Mouse (Mus musculus): ENCODE measurements around the gene Plekhh2.

The Plekhh2 gene

GRCm38 (mm10) chr17:84608606-84609005, 96.9 kb downstream of the Plekhh2 start:
- DNase-seq (ENCODE audit: low read depth) = no peak

DNA sequence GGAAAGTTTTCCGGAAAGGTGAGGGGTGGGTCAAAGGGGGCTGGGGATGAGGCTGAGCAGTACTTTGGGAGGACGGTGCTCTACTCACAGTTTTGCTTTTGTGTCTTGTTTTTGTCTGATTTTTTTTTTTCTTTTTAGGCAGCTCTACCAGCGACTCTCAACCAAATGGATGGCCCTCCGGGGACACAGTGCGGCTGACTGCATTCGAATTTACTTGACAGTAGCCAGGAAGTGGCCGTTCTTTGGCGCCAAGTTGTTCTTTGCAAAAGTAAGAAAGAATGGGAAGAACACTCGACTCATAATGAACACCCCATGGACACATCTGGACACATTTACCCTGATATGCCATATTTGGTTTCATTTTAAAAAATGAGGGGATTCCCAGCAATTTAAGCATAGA, 99.8 kb downstream of the Plekhh2 start:
- peak; percentile 64 for DNase-seq (ENCODE audit: low read depth)

- peak; percentile 71 for DNase-seq (ENCODE audit: low read depth)
These were observed 100.3 kb downstream of the Plekhh2 start for GRCm38 (mm10) chr17:84611971-84612370.

- peak; percentile 31 for DNase-seq (ENCODE audit: low read depth)
These were observed 104.1 kb downstream of the Plekhh2 start for GRCm38 (mm10) chr17:84615811-84616210.

DNA sequence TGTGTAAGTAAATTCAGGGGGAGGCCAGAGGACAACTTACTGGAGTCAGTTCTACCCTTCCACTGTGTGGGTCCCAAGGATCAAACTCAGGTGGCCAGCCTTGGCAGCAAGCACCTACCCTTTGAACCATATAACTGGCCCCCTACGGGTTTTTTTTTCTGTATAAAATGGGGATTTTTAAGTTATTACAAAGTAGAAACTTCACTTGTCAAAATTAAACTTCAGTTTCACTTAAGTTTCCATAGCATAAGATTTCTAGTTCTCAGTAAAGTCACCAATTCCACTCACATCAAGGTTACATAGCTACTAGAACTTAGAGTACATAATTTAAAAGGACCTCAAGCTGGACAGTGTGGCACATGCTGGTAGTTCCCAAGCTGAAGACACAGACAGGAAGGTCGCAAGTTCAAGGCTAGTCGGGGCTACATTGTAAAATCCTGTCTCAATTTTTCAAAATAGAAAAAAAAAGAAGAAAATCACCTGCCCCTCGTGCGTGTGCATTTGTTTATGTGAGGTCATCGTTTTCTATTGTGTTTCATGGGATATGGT, 104.9 kb downstream of the Plekhh2 start:
- no peak for DNase-seq (ENCODE audit: low read depth)

- no peak for DNase-seq (ENCODE audit: low read depth)
These were observed 106.3 kb downstream of the Plekhh2 start for GRCm38 (mm10) chr17:84617953-84618352.

DNA sequence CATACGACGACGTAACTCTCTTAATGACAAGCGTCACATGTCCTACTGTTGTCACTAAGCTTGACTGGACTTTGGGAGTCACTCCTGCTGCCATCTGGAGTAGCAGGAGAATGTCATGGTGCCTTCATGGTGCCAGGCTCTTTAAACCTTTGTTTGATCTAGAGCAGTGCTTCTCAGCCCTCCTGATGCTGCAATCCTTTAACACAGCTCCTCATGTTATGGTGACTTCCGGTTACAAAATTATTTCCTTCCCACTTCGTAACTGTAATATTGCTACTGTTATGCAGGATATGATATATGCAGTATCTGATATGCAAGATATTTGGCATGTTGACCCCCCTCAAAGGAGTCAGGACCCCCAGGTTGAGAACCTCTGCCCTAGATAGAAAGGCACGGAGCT, 107.4 kb downstream of the Plekhh2 start:
- DNase-seq (ENCODE audit: low read depth) = no peak

DNA sequence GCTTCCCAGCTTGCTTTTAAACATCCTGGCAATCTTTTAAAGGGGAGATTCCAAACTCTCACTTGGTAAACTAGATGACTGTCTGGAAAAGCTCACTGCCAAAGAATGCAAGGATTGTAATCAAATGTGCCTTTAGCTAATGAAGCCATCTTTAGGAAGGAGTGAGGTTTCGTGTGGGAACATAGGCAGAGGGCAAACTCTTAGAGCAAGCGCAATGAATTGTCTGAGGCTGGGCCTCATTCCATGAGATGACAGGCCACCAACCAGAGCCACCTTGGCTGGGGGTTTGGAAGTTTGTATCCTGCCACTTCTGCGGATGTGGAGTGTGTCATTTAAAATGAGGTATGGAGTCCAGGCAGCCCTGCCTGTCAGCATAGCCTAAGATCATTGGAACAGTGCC, 108.4 kb downstream of the Plekhh2 start:
- peak; percentile 45 for DNase-seq (ENCODE audit: low read depth)

GRCm38 (mm10) chr17:84620610-84621009, 108.9 kb downstream of the Plekhh2 start:
- DNase-seq (ENCODE audit: low read depth) = no peak

DNA sequence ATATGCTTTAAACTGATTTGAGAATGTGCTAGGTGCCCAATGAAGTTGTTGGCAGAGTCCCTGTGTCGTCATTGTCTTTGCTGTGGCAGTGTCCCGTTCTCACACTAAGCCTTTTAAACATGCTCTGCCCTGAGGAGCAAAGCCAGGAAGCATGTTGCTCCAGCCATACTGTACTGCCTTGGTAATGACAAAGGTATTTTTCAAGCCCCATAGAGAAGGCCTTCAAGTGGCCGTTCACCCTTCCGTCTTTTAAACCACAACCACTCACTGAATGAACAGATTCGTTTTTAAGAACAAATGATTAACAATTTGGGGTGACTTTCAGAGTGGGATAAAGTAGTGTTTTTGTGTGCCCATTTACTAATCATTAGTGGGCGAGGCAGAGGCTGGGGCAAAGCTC, 109.5 kb downstream of the Plekhh2 start:
- DNase-seq (ENCODE audit: low read depth) = no peak

DNA sequence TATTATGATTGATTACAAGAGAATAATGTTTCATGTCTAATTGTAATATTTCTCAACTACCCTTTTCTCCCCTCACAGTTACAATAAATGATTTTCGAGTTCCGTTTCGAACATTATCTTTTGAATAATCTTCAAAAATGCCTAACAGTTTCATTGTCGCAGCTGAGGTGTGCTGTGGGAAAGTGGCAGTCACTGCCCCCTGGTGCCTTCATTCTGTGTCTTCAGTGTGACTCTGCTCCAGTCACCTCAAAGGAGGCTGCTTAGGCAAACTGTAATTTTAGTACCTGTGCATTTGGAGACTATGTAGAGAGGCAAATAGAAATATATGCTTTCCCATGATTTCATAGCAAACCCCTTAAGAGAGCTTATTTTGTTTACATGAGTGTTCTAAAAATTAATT, 110.3 kb downstream of the Plekhh2 start:
- DNase-seq (ENCODE audit: low read depth) = no peak

DNA sequence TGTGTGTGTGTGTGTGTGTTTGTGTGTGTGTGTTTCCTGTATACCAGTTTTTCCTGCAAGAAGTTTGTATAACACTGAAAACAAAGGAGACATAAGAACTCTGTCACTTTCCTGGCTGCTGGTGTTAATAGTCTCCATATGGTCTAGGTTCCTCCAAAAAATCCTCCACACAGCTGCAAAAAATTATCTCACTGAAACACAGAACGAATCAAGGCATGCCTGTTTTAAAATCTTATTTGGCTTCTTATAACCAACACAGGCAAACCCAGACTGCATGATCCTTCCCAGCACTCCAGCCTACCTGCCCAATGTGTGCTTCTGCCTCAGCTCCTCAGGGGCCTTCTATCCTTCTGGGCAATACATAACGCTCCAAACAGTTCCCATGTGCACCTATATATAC, 111.2 kb downstream of the Plekhh2 start:
- peak; percentile 70 for DNase-seq (ENCODE audit: low read depth)

DNA sequence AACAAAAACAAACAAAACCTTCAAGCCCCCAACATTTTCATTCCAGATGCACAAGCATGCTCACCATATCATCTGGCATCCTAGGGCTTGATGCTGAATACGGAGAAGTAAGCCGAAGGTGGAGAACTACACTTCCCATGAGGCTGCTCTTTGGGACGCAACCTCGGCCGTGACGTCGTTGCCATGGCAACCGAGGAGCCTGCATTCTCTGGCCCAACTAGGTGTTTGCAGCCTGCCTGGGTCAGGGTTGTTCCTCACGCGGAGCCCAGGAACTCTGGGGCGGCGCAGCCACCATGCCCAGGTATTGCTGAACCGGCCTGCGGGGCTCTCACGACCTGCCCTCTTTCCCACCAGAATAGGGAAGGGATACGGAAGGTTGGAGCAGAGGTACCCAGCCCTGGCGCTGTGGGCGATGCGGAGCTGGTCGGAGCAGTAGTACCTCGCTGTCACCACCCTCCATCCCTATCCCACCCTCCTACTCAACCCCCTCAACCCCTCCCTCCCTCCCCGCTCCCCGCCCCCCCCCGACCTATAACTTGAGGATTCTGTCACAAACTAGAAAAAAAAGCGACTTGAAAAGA, 114.7 kb downstream of the Plekhh2 start, which contains the start of gene Dync2li1:
TSS of gene Dync2li1 (plus strand) at position 221 of the 581 bp plus-strand sequence.
- peak; percentile 98 for DNase-seq (ENCODE audit: low read depth)

DNA sequence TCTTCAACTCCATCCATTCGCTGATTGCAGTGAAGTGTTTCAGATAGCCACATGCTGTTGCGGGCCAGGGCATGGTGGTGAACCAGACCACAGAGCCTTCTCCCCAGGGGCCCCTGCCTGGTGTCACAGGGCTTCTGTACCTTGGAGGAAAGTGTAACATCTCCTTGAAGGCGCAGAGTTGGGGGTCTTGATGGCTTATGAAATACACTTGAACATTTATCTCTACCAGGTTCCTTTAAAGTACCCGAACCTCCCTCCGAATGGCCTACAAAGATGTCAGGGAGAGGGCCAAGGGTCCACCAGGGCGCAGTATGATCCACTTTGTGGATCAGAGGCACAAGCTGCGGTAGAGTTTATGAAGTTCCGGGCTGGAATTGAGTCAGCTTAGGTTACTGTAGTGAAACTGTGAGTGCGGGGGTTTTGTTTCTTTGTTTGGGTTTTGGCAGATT, 115.2 kb downstream of the Plekhh2 start:
- DNase-seq (ENCODE audit: low read depth) = peak; percentile 59

- DNase-seq (ENCODE audit: low read depth) = peak; percentile 12
These were observed 116.0 kb downstream of the Plekhh2 start for GRCm38 (mm10) chr17:84627721-84628120.

DNA sequence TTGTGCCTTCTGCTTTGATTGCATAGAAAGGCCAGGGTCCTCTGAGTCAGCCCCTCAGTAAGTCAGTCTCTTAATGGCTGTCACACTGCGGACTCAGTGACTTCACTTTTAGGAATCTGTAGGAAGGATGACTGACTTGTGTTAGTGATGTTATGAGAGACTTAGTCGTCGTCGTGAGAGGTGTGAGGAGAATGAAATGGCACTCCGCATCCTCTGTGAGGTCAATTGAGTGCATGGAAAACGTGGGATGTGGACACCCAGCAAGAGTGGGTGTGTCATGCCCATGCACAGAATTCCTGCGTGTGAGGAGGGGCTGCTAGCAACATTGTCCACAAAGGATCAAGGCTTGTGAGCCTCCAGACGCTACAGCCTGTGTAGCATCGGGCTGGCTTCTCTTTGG, 116.9 kb downstream of the Plekhh2 start:
- no peak for DNase-seq (ENCODE audit: low read depth)

DNA sequence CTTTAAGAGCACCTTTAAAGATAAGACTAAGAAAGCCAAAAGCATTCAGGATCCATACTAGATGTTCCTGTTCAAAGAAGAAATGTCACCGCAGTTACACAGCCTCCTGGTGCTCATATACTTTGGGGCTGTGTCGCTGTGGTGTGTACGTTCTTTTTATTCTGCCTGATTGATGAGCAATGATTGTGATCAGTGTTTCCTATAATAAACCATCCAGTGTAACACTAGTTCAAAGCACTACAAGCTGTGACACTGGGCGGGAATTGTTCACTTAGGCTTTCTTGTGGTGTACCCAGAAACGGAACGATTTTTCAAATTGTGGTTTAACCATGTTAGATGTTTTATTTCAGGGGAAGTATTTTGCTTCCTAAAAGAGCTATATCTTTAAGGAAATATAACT, 120.1 kb downstream of the Plekhh2 start:
- no peak for DNase-seq (ENCODE audit: low read depth)

DNA sequence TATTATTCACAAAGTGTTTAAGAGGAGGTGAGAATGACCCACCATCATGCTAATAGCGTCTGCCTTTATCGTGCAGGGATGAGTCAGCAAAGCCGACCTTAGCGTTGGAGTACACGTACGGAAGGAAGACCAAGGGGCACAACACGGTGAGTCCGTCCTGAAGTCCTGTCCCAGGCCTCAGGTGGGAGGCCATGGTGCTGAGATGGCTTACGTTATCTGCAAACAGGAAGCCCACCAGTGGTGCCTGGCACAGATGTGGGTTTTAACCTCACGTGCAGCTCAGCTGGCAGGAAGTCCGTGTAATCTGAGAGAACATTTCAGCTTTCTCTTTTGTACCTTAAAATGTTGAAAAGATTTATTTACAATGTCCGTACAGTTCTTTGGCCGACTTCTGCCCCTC, 121.7 kb downstream of the Plekhh2 start:
- DNase-seq (ENCODE audit: low read depth) = no peak

- peak; percentile 40 for DNase-seq (ENCODE audit: low read depth)
These were observed 124.6 kb downstream of the Plekhh2 start for GRCm38 (mm10) chr17:84636328-84636727.

DNA sequence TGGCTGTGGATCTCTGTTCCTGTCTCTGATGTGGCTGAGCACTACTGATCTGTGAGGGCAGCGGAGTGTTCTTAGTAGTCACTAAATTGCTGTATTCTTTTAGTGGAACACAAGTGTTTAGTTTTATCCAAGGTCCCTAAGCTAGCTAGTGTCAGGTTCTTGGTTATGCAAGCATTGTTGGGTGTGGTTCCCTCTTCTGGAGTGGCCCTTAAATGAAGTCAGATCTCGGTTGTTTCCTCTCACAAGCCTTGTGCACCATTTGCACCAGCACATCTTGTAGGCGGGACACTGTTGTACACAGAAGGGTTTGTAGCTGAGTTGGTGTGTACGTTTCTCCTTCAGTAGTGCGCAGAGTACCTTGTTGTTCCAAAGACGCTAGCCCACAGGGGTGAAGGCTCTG, 126.3 kb downstream of the Plekhh2 start:
- no peak for DNase-seq (ENCODE audit: low read depth)

DNA sequence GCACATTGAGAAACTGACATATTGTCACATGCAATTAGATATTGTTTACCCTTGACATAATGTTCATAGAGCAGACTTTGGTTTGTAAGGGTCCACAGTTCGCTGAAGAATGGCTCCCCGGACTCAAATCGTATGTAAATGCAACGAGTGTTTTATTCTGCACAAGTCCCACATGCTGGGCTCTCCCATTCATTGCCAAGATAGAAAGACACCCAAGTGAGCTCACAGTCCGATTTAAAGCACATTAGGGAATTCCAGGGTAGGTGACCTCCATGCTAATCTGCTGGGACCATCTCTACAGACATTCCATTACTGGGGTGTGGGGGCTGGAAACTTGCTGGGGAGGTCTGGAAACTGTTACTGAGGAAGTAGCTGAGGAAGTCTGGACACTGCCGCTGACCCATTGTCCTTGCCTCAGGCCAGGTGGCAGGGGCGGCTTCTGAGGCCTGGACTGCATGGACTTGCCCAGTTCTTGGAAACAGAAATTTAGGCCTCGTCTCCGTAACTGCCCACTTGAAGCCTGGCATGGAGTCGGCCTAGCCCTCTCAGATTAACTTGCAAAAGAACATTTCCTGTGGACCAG, 128.2 kb downstream of the Plekhh2 start:
- no peak for DNase-seq (ENCODE audit: low read depth)

GRCm38 (mm10) chr17:84641893-84642292, 130.2 kb downstream of the Plekhh2 start:
- DNase-seq (ENCODE audit: low read depth) = peak; percentile 48

DNA sequence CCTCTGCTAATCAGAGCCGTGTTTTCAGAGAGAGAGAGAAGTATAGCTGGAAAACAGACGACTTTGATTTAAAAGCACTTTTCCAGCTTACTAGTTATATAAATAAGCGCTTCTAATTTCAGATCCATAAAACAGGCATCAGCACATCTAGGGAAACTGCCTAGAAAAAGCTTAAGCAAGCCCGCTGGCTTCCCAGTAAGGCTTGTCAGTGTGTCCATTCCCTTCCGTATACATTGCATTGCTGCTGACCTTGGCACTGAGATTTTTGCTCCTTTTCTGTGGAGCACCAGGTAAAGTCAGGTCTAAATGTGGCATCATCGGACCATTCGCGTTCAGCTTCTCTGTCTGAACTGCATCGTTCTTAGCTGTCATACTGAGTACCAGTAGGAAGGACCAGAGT, 130.6 kb downstream of the Plekhh2 start:
- DNase-seq (ENCODE audit: low read depth) = no peak
